Mouse (Mus musculus): ENCODE data around the gene Klhl3.

DNA sequence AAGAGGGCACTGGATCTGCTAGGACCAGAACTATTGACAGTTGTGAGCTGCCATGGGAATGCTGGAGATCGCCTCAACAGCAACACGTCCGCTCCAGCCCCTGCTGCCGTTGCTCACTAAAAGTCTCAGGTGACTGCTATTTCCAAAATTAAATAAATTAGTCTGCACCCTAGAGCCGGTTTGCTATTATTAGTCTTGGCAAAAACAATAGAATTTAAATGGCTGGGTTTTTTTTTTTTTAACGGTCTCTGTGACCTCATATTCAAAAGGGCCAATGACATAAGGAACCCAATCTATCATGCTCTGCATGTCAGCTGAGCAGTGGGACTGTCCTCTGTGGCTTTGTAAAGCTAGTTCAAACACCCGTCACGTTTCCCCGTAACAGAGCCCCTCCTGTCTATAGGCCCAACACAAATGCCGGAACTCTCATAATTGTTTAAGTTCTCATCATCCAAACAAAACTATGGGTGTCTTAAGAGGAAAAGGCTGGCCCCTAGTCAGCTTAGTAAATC, 9.4 kb upstream of the Klhl3 start:
- TF ChIP-seq POLR2A (IDR thresholded peaks at IDR 0.05; ENCODE audit: extremely low read depth, insufficient read depth, low read length) (no peak), CTCF (IDR thresholded peaks at IDR 0.05; ENCODE audit: extremely low read depth, insufficient read depth, low read length) (no peak)
